Mouse (Mus musculus) lung, postnatal 0 days (tissue): ENCODE results near the gene Kctd11. TPM values are rescaled to one million over a fixed set of nuclear protein-coding genes. Genes with fewer than 3 reads are reported as not detected.
"Not testable (repeated sequence)": the region's sequence is repeated elsewhere in the genome, so short reads cannot be mapped to it uniquely, and the experiment has no call there.

ENCODE experiments used
- ATAC-seq: fragments of 200-750 bp; cut with Nextera tagmentation; 2 replicates; pipeline ENCODE4 v1.8.0; 2017; ENCODE audit warnings: moderate library complexity
- DNase-seq: peaks from one replicate; pipeline ENCODE4 v3.0.0-alpha.2; 2016; ENCODE audit warnings: low spot score
- H3K27ac ChIP-seq: fragments of 300-500 bp; sonication (generic); 2 replicates; pipeline ENCODE4 v1.5.1; 2014; ENCODE audit warnings: antibody characterized with exemption, mild to moderate bottlenecking, low read length, mixed read lengths
- H3K27me3 ChIP-seq: fragments of 300-500 bp; sonication (generic); replicated peaks from 2 replicates; pipeline ENCODE4 v1.6.1; 2014; ENCODE audit warnings: low read length, mixed read lengths; ENCODE audit not compliant: insufficient read depth
- H3K36me3 ChIP-seq: fragments of 300-500 bp; sonication (generic); 2 replicates; pipeline ENCODE4 v1.6.1; 2014; ENCODE audit warnings: low read length, mixed read lengths; ENCODE audit not compliant: insufficient read depth
- H3K4me1 ChIP-seq: fragments of 300-500 bp; sonication (generic); 2 replicates; pipeline ENCODE4 v1.6.1; 2014; ENCODE audit warnings: antibody characterized with exemption, low read depth, low read length, mixed read lengths; ENCODE audit not compliant: insufficient read depth
- H3K4me2 ChIP-seq: fragments of 300-500 bp; sonication (generic); replicated peaks from 2 replicates; pipeline ENCODE4 v1.6.1; 2014; ENCODE audit warnings: low read depth, mild to moderate bottlenecking, low read length, moderate library complexity, mixed read lengths
- H3K4me3 ChIP-seq: fragments of 300-500 bp; sonication (generic); 2 replicates; pipeline ENCODE4 v1.5.1; 2014; ENCODE audit warnings: low read depth, low read length
- H3K9ac ChIP-seq: fragments of 300-500 bp; sonication (generic); replicated peaks from 2 replicates; pipeline ENCODE4 v1.6.1; 2014; ENCODE audit warnings: low read depth, mild to moderate bottlenecking
- H3K9me3 ChIP-seq: fragments of 300-500 bp; sonication (generic); 2 replicates; pipeline ENCODE4 v1.6.1; 2016; ENCODE audit warnings: low read length, mixed read lengths
- CTCF ChIP-seq: IDR thresholded peaks from 2 replicates; pipeline ENCODE4 v1.5.1; 2016; ENCODE audit warnings: antibody characterized with exemption, mild to moderate bottlenecking
- EP300 ChIP-seq: IDR thresholded peaks from 2 replicates; pipeline ENCODE4 v1.6.1; 2016; ENCODE audit warnings: antibody characterized with exemption, mild to moderate bottlenecking, control low read depth
- WGBS: fragments of 180-500 bp; shearing (Covaris S2); extraction: QIAGEN DNeasy Blood & Tissue Kit; methylation state at CpG from one replicate; pipeline ENCODE4 v1.1.7; 2014; 5-methylcytosine and 5-hydroxymethylcytosine counted together
- polyA plus RNA-seq: library from polyadenylated mRNA; unstranded; fragments of >200 nt; fragmentation: Nextera tagmentation; extraction: Ambion mirVana; gene quantifications from 2 replicates; pipeline ENCODE4 v1.2.1, GENCODE M21; 2015

Gene Kctd11
- polyA plus RNA-seq, 1 experiment from 2014 or later = 10.1 TPM

- Histone ChIP-seq H3K9me3 (no peaks in the 10 kb centered on the region), H3K4me3 (no peak overlapping the region), H3K4me2 (no peak overlapping the region), H3K4me1 (peaks cover 16% of the 10 kb centered on the region; the same call in 1 of the 2 replicates), H3K9ac (no peak overlapping the region), H3K36me3 (peaks cover 30% of the 10 kb centered on the region), H3K27me3 (no peaks in the 10 kb centered on the region), H3K27ac (no peak overlapping the region)
- DNase-seq (no peak), ATAC-seq (no peak)
- TF ChIP-seq EP300 (no peak), CTCF (no peak)
- WGBS = 82% methylated on average over 8 of the region's 8 CpGs
Measured at GRCm38 (mm10) chr11:69917379-69917948, 36.3 kb upstream of the Kctd11 start.

DNA sequence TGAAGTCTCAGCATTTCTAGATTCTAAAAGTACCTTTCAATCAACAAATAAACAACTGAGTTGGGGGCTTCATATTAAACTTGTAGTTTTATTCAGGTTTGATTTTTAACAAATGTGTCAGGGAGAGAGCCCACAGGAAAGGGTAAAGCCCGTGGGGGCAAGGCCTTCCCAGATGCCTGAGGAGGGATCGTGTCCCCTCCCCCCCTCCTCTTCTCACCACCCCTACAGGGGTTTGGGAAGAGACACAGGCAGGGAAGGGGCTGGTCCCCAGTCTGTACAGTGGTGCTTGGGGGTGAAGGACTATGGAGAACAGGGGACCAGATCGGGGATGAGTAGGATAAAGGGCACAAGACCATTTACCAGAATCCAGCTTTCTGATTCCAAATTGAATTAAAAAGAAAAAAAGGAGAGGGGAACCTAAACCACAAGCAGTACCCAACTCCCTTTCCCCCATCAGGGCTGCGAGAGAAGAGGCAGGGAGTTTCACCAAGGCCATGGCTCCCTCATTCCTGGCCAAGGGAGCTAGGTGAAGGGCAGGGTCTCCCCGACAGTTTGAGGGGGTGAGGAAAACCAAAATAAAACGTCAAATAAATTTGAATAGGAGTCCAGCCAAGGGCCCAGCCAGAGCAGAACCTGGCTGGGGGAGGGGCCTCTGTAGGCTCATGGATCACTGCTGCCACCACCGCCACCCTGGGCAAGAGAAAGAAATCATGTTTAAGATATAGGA is 35.6 kb upstream of the Kctd11 start:
- not testable (repeated sequence) for ATAC-seq, H3K27ac ChIP-seq

GRCm38 (mm10) chr11:69915667-69916627 is 34.7 kb upstream of the Kctd11 start:
- 0 out of 2 replicates have a peak, but pooled peaks have one; percentile 17 for TF ChIP-seq CTCF
- no peak for TF ChIP-seq EP300
- H3K9me3 ChIP-seq = no peaks in the 10 kb centered on the region
- no peaks in the 10 kb centered on the region for H3K27me3 ChIP-seq
- H3K9ac ChIP-seq = no peak overlapping the region
- no peak overlapping the region for H3K4me3 ChIP-seq
- 58% methylated on average over 5 of the region's 5 CpGs for WGBS
- no peak for DNase-seq
- peaks cover 42% of the 10 kb centered on the region for H3K36me3 ChIP-seq
- ATAC-seq = no peak
- H3K4me1 ChIP-seq = peaks cover 16% of the 10 kb centered on the region; the same call in 1 of the 2 replicates
- no peak overlapping the region for H3K4me2 ChIP-seq
- no peak overlapping the region for H3K27ac ChIP-seq

More for the DNA sequence above, 35.6 kb upstream of the Kctd11 start:
- not testable (repeated sequence) for H3K9me3 ChIP-seq, H3K27me3 ChIP-seq, H3K4me2 ChIP-seq, H3K4me3 ChIP-seq, DNase-seq, H3K9ac ChIP-seq
- H3K4me1 ChIP-seq = peaks cover 16% of the 10 kb centered on the region; the same call in 1 of the 2 replicates
- WGBS = 46% methylated on average over 6 of the region's 7 CpGs
- H3K36me3 ChIP-seq = peaks cover 34% of the 10 kb centered on the region

GRCm38 (mm10) chr11:69914917-69915430 is 33.8 kb upstream of the Kctd11 start:
- no peak for TF ChIP-seq EP300
- TF ChIP-seq CTCF = no peak
- no peak overlapping the region for H3K9ac ChIP-seq
- no peaks in the 10 kb centered on the region for H3K27me3 ChIP-seq
- H3K4me2 ChIP-seq = peak overlapping the region; percentile 98
- peak overlapping the region; percentile 86; the same call in 1 of the 2 replicates for H3K27ac ChIP-seq
- peak overlapping the region; percentile 70; the same call in 1 of the 2 replicates for H3K4me3 ChIP-seq
- peaks cover 16% of the 10 kb centered on the region; the same call in 1 of the 2 replicates for H3K4me1 ChIP-seq
- DNase-seq (no peak), ATAC-seq (no peak)
- 25% methylated on average over 9 of the region's 9 CpGs for WGBS
- H3K9me3 ChIP-seq = no peaks in the 10 kb centered on the region
- peaks cover 49% of the 10 kb centered on the region for H3K36me3 ChIP-seq

DNA sequence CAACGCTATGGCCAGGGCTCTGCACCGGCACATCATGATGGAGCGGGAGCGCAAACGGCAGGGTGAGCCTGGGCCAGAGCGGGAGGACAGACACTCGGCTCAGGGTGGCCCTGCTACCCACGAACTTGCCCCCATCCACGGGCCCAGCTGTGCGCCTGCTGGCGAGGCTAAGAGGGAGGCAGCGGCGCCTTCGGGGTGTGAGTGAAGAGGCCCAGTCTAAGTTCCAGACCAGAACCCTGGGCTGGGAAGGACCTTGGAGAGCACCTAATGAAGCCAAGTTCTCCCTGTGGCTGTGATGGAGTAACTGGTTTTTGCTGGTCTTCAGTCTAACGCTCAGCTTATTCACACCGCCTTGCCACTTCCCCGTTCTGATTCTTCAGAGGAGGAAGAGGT is 33.2 kb upstream of the Kctd11 start:
- peak overlapping the region; percentile 86 for H3K27ac ChIP-seq
- peaks cover 15% of the 10 kb centered on the region; the same call in 1 of the 2 replicates for H3K4me1 ChIP-seq
- ATAC-seq (no peak), DNase-seq (peak; percentile 41)
- no peaks in the 10 kb centered on the region for H3K9me3 ChIP-seq
- H3K9ac ChIP-seq = peak overlapping the region; percentile 90
- TF ChIP-seq EP300 = no peak
- peak overlapping the region; percentile 98 for H3K4me2 ChIP-seq
- 5% methylated on average over 17 of the region's 17 CpGs for WGBS
- H3K36me3 ChIP-seq = peaks cover 52% of the 10 kb centered on the region
- H3K4me3 ChIP-seq = peak overlapping the region; percentile 70
- no peaks in the 10 kb centered on the region for H3K27me3 ChIP-seq
